Comparison of ENCODE assay signal across 22 mouse cellular contexts in genomic region chr4:83177471-83177870, GRCm38 (mm10).
DNase-seq lines count a peak whose midpoint lies in the region; ATAC-seq lines count a peak whose summit lies in the region.
"Had no signal": no experiment of that assay in that cellular context is flagged by ENCODE, and none has a peak within 500 bp of the region (broad histone marks: within the 10 kb centered on the region; RNA-seq: fewer than 3 reads in every experiment).

No protein-coding gene starts in this region.

- H3K36me3 ChIP-seq in forebrain, embryonic 10.5 days (replicated peaks): no peaks in the 10 kb centered on the region
- no peaks in the 10 kb centered on the region for H3K36me3 ChIP-seq in forebrain, embryonic 16.5 days (ENCODE audit: control insufficient read depth, insufficient read depth)
- H3K36me3 ChIP-seq in heart, embryonic 12.5 days: no peaks in the 10 kb centered on the region
- no peaks in the 10 kb centered on the region for H3K36me3 ChIP-seq in heart, embryonic 10.5 days
- no peaks in the 10 kb centered on the region for H3K36me3 ChIP-seq in intestine, embryonic 14.5 days (ENCODE audit: control insufficient read depth, insufficient read depth, low read length)
- H3K36me3 ChIP-seq in intestine, embryonic 16.5 days (ENCODE audit: control insufficient read depth, insufficient read depth, low read length): no peaks in the 10 kb centered on the region
- H3K36me3 ChIP-seq: G1E had no signal

- H3K4me1 ChIP-seq in forebrain, embryonic 10.5 days: peaks cover 5% of the 10 kb centered on the region
- H3K4me1 ChIP-seq in forebrain, embryonic 16.5 days (replicated peaks; ENCODE audit: control insufficient read depth, insufficient read depth, low read length): peaks cover 3% of the 10 kb centered on the region; the same call in 1 of the 2 replicates
- peaks cover 14% of the 10 kb centered on the region; the same call in 1 of the 2 replicates for H3K4me1 ChIP-seq in heart, embryonic 12.5 days (replicated peaks)
- peaks cover 19% of the 10 kb centered on the region; the same call in 1 of the 2 replicates for H3K4me1 ChIP-seq in heart, embryonic 10.5 days
- peaks cover 3% of the 10 kb centered on the region; the same call in 1 of the 2 replicates for H3K4me1 ChIP-seq in intestine, embryonic 14.5 days (replicated peaks; ENCODE audit: control insufficient read depth, insufficient read depth, low read length)
- H3K4me1 ChIP-seq in intestine, embryonic 16.5 days (ENCODE audit: control insufficient read depth, insufficient read depth, low read length): no peaks in the 10 kb centered on the region

- H3K27ac ChIP-seq in forebrain, embryonic 10.5 days: no peak overlapping the region
- H3K27ac ChIP-seq in forebrain, embryonic 16.5 days (ENCODE audit: low read length): no peak overlapping the region
- H3K27ac ChIP-seq in heart, embryonic 12.5 days (ENCODE audit: poor library complexity, severe bottlenecking): no peak overlapping the region
- H3K27ac ChIP-seq in heart, embryonic 10.5 days: no peak overlapping the region
- H3K27ac ChIP-seq in intestine, embryonic 14.5 days (ENCODE audit: low read depth): no peak overlapping the region
- H3K27ac ChIP-seq in intestine, embryonic 16.5 days (ENCODE audit: low read length): no peak overlapping the region

- no peaks in the 10 kb centered on the region for H3K27me3 ChIP-seq in forebrain, embryonic 10.5 days (ENCODE audit: poor library complexity, severe bottlenecking)
- no peaks in the 10 kb centered on the region for H3K27me3 ChIP-seq in forebrain, embryonic 16.5 days (replicated peaks; ENCODE audit: control insufficient read depth, insufficient read depth, low read length)
- no peaks in the 10 kb centered on the region for H3K27me3 ChIP-seq in heart, embryonic 12.5 days (replicated peaks)
- no peaks in the 10 kb centered on the region for H3K27me3 ChIP-seq in heart, embryonic 10.5 days (ENCODE audit: insufficient read depth, poor library complexity, severe bottlenecking)
- H3K27me3 ChIP-seq in intestine, embryonic 14.5 days (replicated peaks; ENCODE audit: control insufficient read depth, insufficient read depth, low read length): no peaks in the 10 kb centered on the region
- no peaks in the 10 kb centered on the region for H3K27me3 ChIP-seq in intestine, embryonic 16.5 days (replicated peaks; ENCODE audit: control insufficient read depth, insufficient read depth, low read length)
- H3K27me3 ChIP-seq: CH12.LX, Patski had no signal

- 96% methylated on average over 2 of the region's 2 CpGs for WGBS in forebrain, embryonic 10.5 days
- WGBS in forebrain, embryonic 16.5 days: 94% methylated on average over 2 of the region's 2 CpGs
- 83% methylated on average over 2 of the region's 2 CpGs for WGBS in heart, embryonic 12.5 days
- WGBS in heart, embryonic 10.5 days: 82% methylated on average over 2 of the region's 2 CpGs
- WGBS in intestine, embryonic 14.5 days: 86% methylated on average over 2 of the region's 2 CpGs
- 84% methylated on average over 2 of the region's 2 CpGs for WGBS in intestine, embryonic 16.5 days

- no peak overlapping the region for H3K4me2 ChIP-seq in forebrain, embryonic 16.5 days (ENCODE audit: low read length)
- no peak overlapping the region for H3K4me2 ChIP-seq in heart, embryonic 12.5 days
- no peak overlapping the region for H3K4me2 ChIP-seq in intestine, embryonic 14.5 days (ENCODE audit: low read length)
- no peak overlapping the region for H3K4me2 ChIP-seq in intestine, embryonic 16.5 days (ENCODE audit: low read depth, low read length)

- H3K9ac ChIP-seq in forebrain, embryonic 16.5 days (replicated peaks; ENCODE audit: low read depth, low read length): no peak overlapping the region
- H3K9ac ChIP-seq in heart, embryonic 12.5 days: no peak overlapping the region
- no peak overlapping the region for H3K9ac ChIP-seq in intestine, embryonic 14.5 days (ENCODE audit: low read length)
- H3K9ac ChIP-seq in intestine, embryonic 16.5 days (ENCODE audit: low read depth, low read length): no peak overlapping the region

- no peak for ATAC-seq in forebrain, embryonic 16.5 days
- no peak for ATAC-seq in heart, embryonic 12.5 days (ENCODE audit: insufficient number of reproducible peaks, low FRiP score)
- ATAC-seq in intestine, embryonic 14.5 days (replicated peaks; ENCODE audit: low FRiP score, low TSS enrichment, low read depth): no peak
- ATAC-seq in intestine, embryonic 16.5 days: no peak
- ATAC-seq: activated CD4-positive, CD25-positive, alpha-beta regulatory T cell, adult 4 months; CD4-positive, CD25-positive, alpha-beta regulatory T cell, adult 4 months; Patski had no signal

- no peaks in the 10 kb centered on the region for H3K9me3 ChIP-seq in forebrain, embryonic 10.5 days
- no peaks in the 10 kb centered on the region for H3K9me3 ChIP-seq in forebrain, embryonic 16.5 days (ENCODE audit: control insufficient read depth, low read length)
- no peaks in the 10 kb centered on the region for H3K9me3 ChIP-seq in heart, embryonic 12.5 days (replicated peaks)
- no peaks in the 10 kb centered on the region for H3K9me3 ChIP-seq in heart, embryonic 10.5 days
- H3K9me3 ChIP-seq in intestine, embryonic 14.5 days (ENCODE audit: control insufficient read depth, low read length): no peaks in the 10 kb centered on the region
- H3K9me3 ChIP-seq in intestine, embryonic 16.5 days (ENCODE audit: control insufficient read depth, low read length): no peaks in the 10 kb centered on the region

- H3K4me3 ChIP-seq in forebrain, embryonic 10.5 days: no peak overlapping the region
- no peak overlapping the region for H3K4me3 ChIP-seq in forebrain, embryonic 16.5 days (replicated peaks; ENCODE audit: low read length)
- no peak overlapping the region for H3K4me3 ChIP-seq in heart, embryonic 12.5 days
- H3K4me3 ChIP-seq in heart, embryonic 10.5 days: no peak overlapping the region
- H3K4me3 ChIP-seq in intestine, embryonic 14.5 days (ENCODE audit: low read depth, low read length): no peak overlapping the region
- H3K4me3 ChIP-seq in intestine, embryonic 16.5 days (ENCODE audit: low read length): no peak overlapping the region

- DNase-seq in forebrain, embryonic 10.5 days (ENCODE audit: extremely low spot score, low spot score): peak; percentile 4
- DNase-seq in heart, adult 11 months: peak; percentile 53
- peak; percentile 61 for DNase-seq in heart, embryonic 10.5 days (ENCODE audit: low spot score)
- DNase-seq in heart, adult 18-20 months: no peak
- DNase-seq in intestine, embryonic 14.5 days (ENCODE audit: low spot score): peak; percentile 9
- DNase-seq: adrenal gland, adult 2 months; adrenal gland, adult 8-10 months; adrenal gland, postnatal 10 days; adrenal gland, postnatal 14 days; adrenal gland, postnatal 25 days; adrenal gland, postnatal 36 days; B cell, adult 2 months; cerebellum, adult 11 months; cerebellum, adult 11-12 months had no signal

Comparison
In these comparisons a context has a peak if more than half of its experiments do, and no peak if none do; other contexts are left out.
1. DNase-seq: peak in forebrain, embryonic 10.5 days (single experiment), heart, adult 11 months (single experiment), heart, embryonic 10.5 days (single experiment) and intestine, embryonic 14.5 days (single experiment); none in heart, adult 18-20 months (0 of 2).